Mouse (Mus musculus) olfactory bulb, adult 2 months (tissue): ENCODE results near the gene Gpr31b.
"Not testable (repeated sequence)": the region's sequence is repeated elsewhere in the genome, so short reads cannot be mapped to it uniquely, and the experiment has no call there.

Experiments used
- CTCF ChIP-seq: fragments of 200-500 bp; IDR thresholded peaks from 2 replicates; pipeline ENCODE4 v1.5.1; 2012; ENCODE audit warnings: low read depth, mild to moderate bottlenecking, low read length, moderate library complexity; ENCODE audit not compliant: insufficient read depth
- POLR2A ChIP-seq: fragments of 200-500 bp; IDR thresholded peaks from 2 replicates; pipeline ENCODE4 v1.6.1; 2012; ENCODE audit warnings: mild to moderate bottlenecking, low read depth, low read length, moderate library complexity; ENCODE audit not compliant: insufficient read depth

DNA sequence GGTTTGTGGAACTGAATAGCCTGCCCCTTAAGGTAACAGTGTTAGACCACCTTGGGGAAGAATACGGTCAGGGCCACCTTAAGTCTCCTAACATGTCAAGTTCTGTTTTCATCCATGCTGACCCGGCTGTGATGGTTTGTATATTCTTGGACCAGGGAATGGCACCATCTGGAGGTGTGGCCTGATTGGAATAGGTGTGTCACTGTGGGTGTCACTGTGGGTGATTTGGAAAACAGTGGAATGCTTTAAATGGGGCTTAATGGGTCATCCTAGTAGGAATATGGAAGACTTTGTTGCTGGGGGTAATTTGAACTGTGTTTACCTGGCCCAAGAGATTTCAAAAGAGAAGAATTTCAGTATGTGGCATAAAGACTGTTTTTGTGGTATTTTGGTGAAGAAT lies 47.7 kb downstream of the Gpr31b start:
- TF ChIP-seq CTCF, POLR2A: not testable (repeated sequence)
